Mouse (Mus musculus) hindbrain, embryonic 14.5 days (tissue): ENCODE measurements around the gene Gm10271. TPM values are rescaled to one million over a fixed set of nuclear protein-coding genes. Genes with fewer than 3 reads are reported as not detected.

Source experiments
- ATAC-seq: fragments of 200-750 bp; cut with Nextera tagmentation; 2 replicates; pipeline ENCODE4 v1.8.0; 2017; ENCODE audit warnings: moderate number of reproducible peaks, mild to moderate bottlenecking, moderate TSS enrichment, moderate library complexity; ENCODE audit not compliant: low FRiP score
- DNase-seq: peaks from one replicate; pipeline ENCODE4 v3.0.0-alpha.2; 2015; ENCODE audit warnings: low spot score
- H3K27ac ChIP-seq: fragments of 300-500 bp; sonication (generic); 2 replicates; pipeline ENCODE4 v1.5.1; 2014; ENCODE audit warnings: mild to moderate bottlenecking, moderate library complexity
- H3K27me3 ChIP-seq: fragments of 300-500 bp; sonication (generic); 2 replicates; pipeline ENCODE4 v1.6.1; 2014; ENCODE audit warnings: mild to moderate bottlenecking, low read length, mixed read lengths; ENCODE audit not compliant: control insufficient read depth, insufficient read depth
- H3K36me3 ChIP-seq: fragments of 300-500 bp; sonication (generic); replicated peaks from 2 replicates; pipeline ENCODE4 v1.6.1; 2014; ENCODE audit not compliant: control insufficient read depth, insufficient read depth
- H3K4me1 ChIP-seq: fragments of 300-500 bp; sonication (generic); replicated peaks from 2 replicates; pipeline ENCODE4 v1.6.1; 2014; ENCODE audit warnings: antibody characterized with exemption, low read length, mixed read lengths; ENCODE audit not compliant: control insufficient read depth, insufficient read depth
- H3K4me2 ChIP-seq: fragments of 300-500 bp; sonication (generic); replicated peaks from 2 replicates; pipeline ENCODE4 v1.6.1; 2014; ENCODE audit warnings: mild to moderate bottlenecking, moderate library complexity
- H3K4me3 ChIP-seq: fragments of 300-500 bp; sonication (generic); replicated peaks from 2 replicates; pipeline ENCODE4 v1.5.1; 2014; ENCODE audit warnings: mild to moderate bottlenecking, low read length
- H3K9ac ChIP-seq: fragments of 300-500 bp; sonication (generic); 2 replicates; pipeline ENCODE4 v1.6.1; 2014
- H3K9me3 ChIP-seq: fragments of 300-500 bp; sonication (generic); 2 replicates; pipeline ENCODE4 v1.6.1; 2016; ENCODE audit warnings: low read length; ENCODE audit not compliant: control insufficient read depth
- WGBS: fragments of 180-500 bp; shearing (Covaris S2); extraction: QIAGEN DNeasy Blood & Tissue Kit; methylation state at CpG from one replicate; pipeline ENCODE4 v1.1.7; 2014; 5-methylcytosine and 5-hydroxymethylcytosine counted together
- polyA plus RNA-seq: library from polyadenylated mRNA; unstranded; fragments of >200 nt; fragmentation: Nextera tagmentation; extraction: Ambion mirVana; gene quantifications from 2 replicates; pipeline ENCODE4 v1.2.1, GENCODE M21; 2014

Gm10271 gene
- polyA plus RNA-seq, 1 experiment from 2014 or later = not detected

GRCm38 (mm10) chr10:116964084-116964483, 8.3 kb downstream of the Gm10271 start:
- Histone ChIP-seq H3K9ac (no peak overlapping the region), H3K27ac (no peak overlapping the region), H3K4me2 (no peak overlapping the region), H3K9me3 (no peaks in the 10 kb centered on the region), H3K36me3 (no peaks in the 10 kb centered on the region), H3K4me1 (no peaks in the 10 kb centered on the region), H3K27me3 (no peaks in the 10 kb centered on the region), H3K4me3 (no peak overlapping the region)
- ATAC-seq (no peak), DNase-seq (no peak)
- WGBS = 85% methylated on average over 11 of the region's 11 CpGs

GRCm38 (mm10) chr10:116962803-116963202, 9.6 kb downstream of the Gm10271 start:
- Histone ChIP-seq H3K4me3 (no peak overlapping the region), H3K4me2 (no peak overlapping the region), H3K36me3 (no peaks in the 10 kb centered on the region), H3K9me3 (no peaks in the 10 kb centered on the region), H3K4me1 (no peaks in the 10 kb centered on the region), H3K9ac (no peak overlapping the region), H3K27me3 (no peaks in the 10 kb centered on the region), H3K27ac (no peak overlapping the region)
- WGBS = 62% methylated on average over 17 of the region's 17 CpGs
- ATAC-seq (no peak), DNase-seq (no peak)

GRCm38 (mm10) chr10:116962152-116962551, 10.3 kb downstream of the Gm10271 start:
- Histone ChIP-seq H3K4me2 (no peak overlapping the region), H3K27me3 (no peaks in the 10 kb centered on the region), H3K27ac (no peak overlapping the region), H3K9ac (no peak overlapping the region), H3K9me3 (no peaks in the 10 kb centered on the region), H3K4me3 (no peak overlapping the region), H3K36me3 (no peaks in the 10 kb centered on the region), H3K4me1 (no peaks in the 10 kb centered on the region)
- 77% methylated on average over 14 of the region's 14 CpGs for WGBS
- no peak for ATAC-seq
- DNase-seq = no peak

GRCm38 (mm10) chr10:116957867-116958551, 14.4 kb downstream of the Gm10271 start:
- ATAC-seq (no peak), DNase-seq (no peak)
- no peaks in the 10 kb centered on the region for H3K4me1 ChIP-seq
- no peak overlapping the region for H3K27ac ChIP-seq
- no peaks in the 10 kb centered on the region for H3K27me3 ChIP-seq
- no peaks in the 10 kb centered on the region for H3K36me3 ChIP-seq
- no peak overlapping the region for H3K9ac ChIP-seq
- H3K4me2 ChIP-seq = no peak overlapping the region
- no peaks in the 10 kb centered on the region; the same call in 1 of the 2 replicates for H3K9me3 ChIP-seq
- H3K4me3 ChIP-seq = no peak overlapping the region
- WGBS = 72% methylated on average over 5 of the region's 5 CpGs

- no peaks in the 10 kb centered on the region for H3K36me3 ChIP-seq
- H3K4me1 ChIP-seq = no peaks in the 10 kb centered on the region
- peaks cover 4% of the 10 kb centered on the region; the same call in 1 of the 2 replicates for H3K9me3 ChIP-seq
- H3K4me2 ChIP-seq = no peak overlapping the region
- no peaks in the 10 kb centered on the region for H3K27me3 ChIP-seq
- no peak overlapping the region for H3K9ac ChIP-seq
- ATAC-seq = no peak
- H3K4me3 ChIP-seq = no peak overlapping the region
- DNase-seq = no peak
- H3K27ac ChIP-seq = no peak overlapping the region
- WGBS = 90% methylated on average over 11 of the region's 11 CpGs
These were observed 15.8 kb downstream of the Gm10271 start for GRCm38 (mm10) chr10:116956483-116957158.

- Histone ChIP-seq H3K27ac (no peak overlapping the region), H3K36me3 (no peaks in the 10 kb centered on the region), H3K9ac (no peak overlapping the region), H3K9me3 (peaks cover 4% of the 10 kb centered on the region; the same call in 1 of the 2 replicates), H3K4me1 (no peaks in the 10 kb centered on the region), H3K4me3 (no peak overlapping the region), H3K27me3 (no peaks in the 10 kb centered on the region), H3K4me2 (no peak overlapping the region)
- WGBS = 97% methylated on average over 6 of the region's 6 CpGs
- DNase-seq (no peak), ATAC-seq (no peak)
These were observed 17.2 kb downstream of the Gm10271 start for GRCm38 (mm10) chr10:116955191-116955590.

- Histone ChIP-seq H3K27me3 (no peaks in the 10 kb centered on the region), H3K4me1 (peaks cover 11% of the 10 kb centered on the region), H3K9me3 (peaks cover 4% of the 10 kb centered on the region; the same call in 1 of the 2 replicates), H3K27ac (no peak overlapping the region), H3K4me2 (peak overlapping the region; percentile 43), H3K4me3 (peak overlapping the region; percentile 85), H3K36me3 (no peaks in the 10 kb centered on the region), H3K9ac (no peak overlapping the region)
- WGBS = 27% methylated on average over 5 of the region's 5 CpGs
- DNase-seq (no peak), ATAC-seq (no peak; the same call in 1 of the 2 replicates)
These were observed 21.5 kb downstream of the Gm10271 start for GRCm38 (mm10) chr10:116950886-116951285.

GRCm38 (mm10) chr10:116950009-116950769, 22.2 kb downstream of the Gm10271 start, which contains the start of gene Rab3ip:
Gene Rab3ip (minus strand): TSS chr10:116950769.
- H3K4me1 ChIP-seq = peaks cover 11% of the 10 kb centered on the region
- ATAC-seq (peak; percentile 95), DNase-seq (peak; percentile 95)
- no peaks in the 10 kb centered on the region for H3K36me3 ChIP-seq
- WGBS = under 1% methylated on average over 83 of the region's 103 CpGs
- H3K9me3 ChIP-seq = peaks cover 4% of the 10 kb centered on the region; the same call in 1 of the 2 replicates
- H3K9ac ChIP-seq = peak within 1 kb of the TSS; percentile 77
- peak within 1 kb of the TSS; percentile 85 for H3K27ac ChIP-seq
- H3K4me2 ChIP-seq = peak within 1 kb of the TSS; percentile 77
- peak within 1 kb of the TSS; percentile 85 for H3K4me3 ChIP-seq
- H3K27me3 ChIP-seq = no peaks in the 10 kb centered on the region
